In the genomic region with DNA sequence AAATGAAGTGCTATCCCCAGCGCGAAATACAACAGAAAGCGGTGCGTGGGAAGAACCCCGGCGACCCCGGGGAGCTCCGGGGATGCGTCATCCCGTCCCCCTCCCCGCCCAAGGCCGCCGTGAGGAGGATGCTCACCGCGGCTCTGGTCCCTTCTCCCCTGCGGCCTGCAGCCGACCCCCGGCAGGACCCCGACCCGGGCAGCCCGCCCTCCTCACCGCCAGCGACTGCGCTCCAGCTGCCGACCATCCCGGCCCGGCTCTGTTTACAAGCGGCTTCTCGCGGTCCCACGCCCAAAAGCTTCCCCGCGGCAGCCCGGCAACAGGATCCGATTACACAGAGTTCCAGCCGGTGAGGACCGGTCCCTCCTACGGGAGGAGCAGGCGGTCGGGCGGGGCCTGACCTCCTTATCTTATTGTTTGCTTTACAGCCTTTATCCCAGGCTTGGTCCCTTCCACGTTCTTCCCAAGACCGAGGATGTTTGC, we compare ENCODE assay signal across 8 mouse cellular contexts. TPM values are rescaled to one million over a fixed set of nuclear protein-coding genes. Genes with fewer than 3 reads are reported as not detected.
DNase-seq lines count a peak whose midpoint lies in the region; ATAC-seq and TF ChIP-seq lines count a peak whose summit lies in the region.

A gene (minus strand): TSS at position 346 of the 483 bp plus-strand sequence.

- ATAC-seq in granulocyte monocyte progenitor cell, adult 5-6 weeks (replicated peaks; ENCODE audit: poor library complexity, severe bottlenecking): peak; percentile 93
- peak; percentile 84 for ATAC-seq in intestine, postnatal 0 days

- intact Hi-C loops in left cerebral cortex, postnatal 36 days (cut with DNase I): loop anchor here (5.0 kb wide), 1 partner anchor 39 kb away; no protein-coding TSS in a partner anchor

- peak within 1 kb of the TSS; percentile 88 for H3K4me3 ChIP-seq in embryonic facial prominence, embryonic 10.5 days
- peak within 1 kb of the TSS; percentile 84 for H3K4me3 ChIP-seq in intestine, postnatal 0 days (ENCODE audit: low read depth, low read length)
- H3K4me3 ChIP-seq in midbrain, embryonic 10.5 days: peak within 1 kb of the TSS; percentile 86

- peak within 1 kb of the TSS; percentile 76 for H3K9ac ChIP-seq in intestine, postnatal 0 days (ENCODE audit: low read depth, low read length)

- no peaks in the 10 kb centered on the region for H3K27me3 ChIP-seq in embryonic facial prominence, embryonic 10.5 days (replicated peaks; ENCODE audit: low read depth, poor library complexity, severe bottlenecking)
- no peaks in the 10 kb centered on the region for H3K27me3 ChIP-seq in intestine, postnatal 0 days (replicated peaks; ENCODE audit: control insufficient read depth, insufficient read depth, low read length)
- no peaks in the 10 kb centered on the region for H3K27me3 ChIP-seq in midbrain, embryonic 10.5 days (ENCODE audit: low read depth, poor library complexity, severe bottlenecking)

- H3K9me3 ChIP-seq in embryonic facial prominence, embryonic 10.5 days: peaks cover 4% of the 10 kb centered on the region; the same call in 1 of the 2 replicates
- no peaks in the 10 kb centered on the region for H3K9me3 ChIP-seq in intestine, postnatal 0 days (ENCODE audit: control insufficient read depth)
- H3K9me3 ChIP-seq in midbrain, embryonic 10.5 days (replicated peaks): no peaks in the 10 kb centered on the region

- peak within 1 kb of the TSS; percentile 94 for H3K27ac ChIP-seq in embryonic facial prominence, embryonic 10.5 days (replicated peaks)
- no peak within 1 kb of the TSS for H3K27ac ChIP-seq in intestine, postnatal 0 days (ENCODE audit: low read depth, low read length)
- peak within 1 kb of the TSS; percentile 95 for H3K27ac ChIP-seq in midbrain, embryonic 10.5 days (replicated peaks)

- WGBS in embryonic facial prominence, embryonic 10.5 days: under 1% methylated on average over 43 of the region's 43 CpGs
- WGBS in intestine, postnatal 0 days: under 1% methylated on average over 43 of the region's 43 CpGs
- under 1% methylated on average over 43 of the region's 43 CpGs for WGBS in midbrain, embryonic 10.5 days

- TF ChIP-seq CTCF in intestine, postnatal 0 days (IDR thresholded peaks at IDR 0.05; ENCODE audit: low read depth): no peak

- peaks cover 4% of the 10 kb centered on the region; the same call in 1 of the 2 replicates for H3K4me1 ChIP-seq in embryonic facial prominence, embryonic 10.5 days
- H3K4me1 ChIP-seq in intestine, postnatal 0 days (replicated peaks; ENCODE audit: control insufficient read depth, insufficient read depth, low read length): no peaks in the 10 kb centered on the region
- peaks cover 14% of the 10 kb centered on the region for H3K4me1 ChIP-seq in midbrain, embryonic 10.5 days

- H3K36me3 ChIP-seq in embryonic facial prominence, embryonic 10.5 days (replicated peaks): no peaks in the 10 kb centered on the region
- H3K36me3 ChIP-seq in intestine, postnatal 0 days (ENCODE audit: control insufficient read depth, insufficient read depth): no peaks in the 10 kb centered on the region
- H3K36me3 ChIP-seq in midbrain, embryonic 10.5 days: no peaks in the 10 kb centered on the region

- peak within 1 kb of the TSS; percentile 72 for H3K4me2 ChIP-seq in intestine, postnatal 0 days (replicated peaks; ENCODE audit: low read depth)

- peak; percentile 89 for DNase-seq in adrenal gland, postnatal 10 days
- peak; percentile 91 for DNase-seq in embryonic facial prominence, embryonic 10.5 days (ENCODE audit: low spot score)
- peak; percentile 87 to 88 for DNase-seq in left cerebral cortex, postnatal 36 days (ENCODE audit: low spot score in 2 of 2)
- DNase-seq in midbrain, embryonic 10.5 days (ENCODE audit: low spot score): peak; percentile 90
- DNase-seq in right cerebral cortex, postnatal 36 days (ENCODE audit: low spot score in 2 of 2): peak; percentile 69 to 80
- peak; percentile 78 to 84 for DNase-seq in urinary bladder, postnatal 4 days (ENCODE audit: low spot score in 2 of 2)

RNA-seq across cellular contexts. Expression of the gene that starts here (rescaled TPM):
- total RNA-seq in adrenal gland, postnatal 10 days (2021): 10 to 100 TPM; 16.2 to 22.5 TPM
- 9.2 TPM in 2 replicates for polyA plus RNA-seq in embryonic facial prominence, embryonic 10.5 days (2016; fragmentation: Nextera tagmentation; extraction: Ambion mirVana)
- total RNA-seq in granulocyte monocyte progenitor cell, adult 5-6 weeks (2014; fragmentation: Nextera tagmentation): 12.5 and 13.5 TPM in 2 replicates
- 5.4 and 8.5 TPM in 2 replicates for total RNA-seq in granulocyte monocyte progenitor cell, adult 5-6 weeks (2017)
- polyA plus RNA-seq in intestine, postnatal 0 days (2015; fragmentation: Nextera tagmentation; extraction: Ambion mirVana): 1.5 and 1.8 TPM in 2 replicates
- total RNA-seq in left cerebral cortex, postnatal 36 days (2021): 10 to 100 TPM; 34.6 to 40.4 TPM
- 7.3 and 7.6 TPM in 2 replicates for polyA plus RNA-seq in midbrain, embryonic 10.5 days (2016; fragmentation: Nextera tagmentation; extraction: Ambion mirVana)
